Mouse (Mus musculus) kidney, embryonic 15.5 days (tissue): ENCODE data around the gene Cd209a. TPM values are rescaled to one million over a fixed set of nuclear protein-coding genes. Genes with fewer than 3 reads are reported as not detected.

Experiments
- ATAC-seq: fragments of 200-750 bp; cut with Nextera tagmentation; replicated peaks from 2 replicates; pipeline ENCODE4 v1.8.0; 2017; ENCODE audit warnings: moderate TSS enrichment; ENCODE audit not compliant: low FRiP score
- H3K27ac ChIP-seq: fragments of 300-500 bp; sonication (generic); 2 replicates; pipeline ENCODE4 v1.5.1; 2015; ENCODE audit warnings: mild to moderate bottlenecking, inconsistent platforms
- H3K27me3 ChIP-seq: fragments of 300-500 bp; sonication (generic); 2 replicates; pipeline ENCODE4 v1.6.1; 2015; ENCODE audit warnings: inconsistent platforms
- H3K36me3 ChIP-seq: fragments of 300-500 bp; sonication (generic); 2 replicates; pipeline ENCODE4 v1.6.1; 2015; ENCODE audit warnings: inconsistent platforms
- H3K4me1 ChIP-seq: fragments of 300-500 bp; sonication (generic); 2 replicates; pipeline ENCODE4 v1.6.1; 2015; ENCODE audit warnings: inconsistent platforms
- H3K4me2 ChIP-seq: fragments of 300-500 bp; sonication (generic); 2 replicates; pipeline ENCODE4 v1.6.1; 2015; ENCODE audit warnings: moderate library complexity, mild to moderate bottlenecking, inconsistent platforms
- H3K4me3 ChIP-seq: fragments of 300-500 bp; sonication (generic); replicated peaks from 2 replicates; pipeline ENCODE4 v1.5.1; 2015; ENCODE audit warnings: mild to moderate bottlenecking, inconsistent platforms
- H3K9ac ChIP-seq: fragments of 300-500 bp; sonication (generic); 2 replicates; pipeline ENCODE4 v1.6.1; 2015; ENCODE audit warnings: mild to moderate bottlenecking, inconsistent platforms
- H3K9me3 ChIP-seq: fragments of 300-500 bp; sonication (generic); replicated peaks from 2 replicates; pipeline ENCODE4 v1.6.1; 2016; ENCODE audit warnings: inconsistent platforms
- WGBS: fragments of 180-500 bp; shearing (Covaris S2); methylation state at CpG from one replicate; pipeline ENCODE4 v1.1.7; 2015; ENCODE audit warnings: mixed read lengths; 5-methylcytosine and 5-hydroxymethylcytosine counted together
- microRNA-seq: library from miRNA; unstranded; fragments of <30 nt; microRNA quantifications from one replicate; pipeline ENCODE4, GENCODE M21; 2016
- polyA plus RNA-seq: library from polyadenylated mRNA; unstranded; fragments of >200 nt; fragmentation: Nextera tagmentation; extraction: Ambion mirVana; gene quantifications from 2 replicates; pipeline ENCODE4 v1.2.1, GENCODE M21; 2015

The Cd209a gene
- polyA plus RNA-seq, 1 experiment from 2014 or later, result not detected

DNA sequence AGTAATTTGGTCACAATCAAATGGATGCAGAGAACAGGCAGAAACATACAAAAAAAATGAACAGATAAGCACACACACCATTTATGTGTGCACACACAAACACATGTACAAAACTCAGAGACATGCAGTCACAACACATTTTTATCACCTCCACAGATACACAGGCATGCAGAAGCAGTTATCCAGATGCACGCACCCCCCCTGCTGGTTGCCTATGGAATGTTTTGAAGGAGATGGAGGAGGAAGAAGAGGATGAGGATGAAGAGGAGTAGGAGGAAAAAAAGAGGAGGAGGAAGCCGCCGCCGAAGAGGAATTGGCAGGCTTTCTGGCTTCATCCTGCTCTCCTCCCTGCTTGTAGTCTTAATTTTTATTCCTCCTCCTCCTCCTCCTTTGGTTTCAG is 43.1 kb downstream of the Cd209a start:
- H3K9ac ChIP-seq, result no peak overlapping the region
- H3K4me2 ChIP-seq, result no peak overlapping the region
- H3K27ac ChIP-seq, result no peak overlapping the region
- no peaks in the 10 kb centered on the region for H3K4me1 ChIP-seq
- ATAC-seq, result no peak
- no peak overlapping the region for H3K4me3 ChIP-seq
- H3K36me3 ChIP-seq, result no peaks in the 10 kb centered on the region
- no peaks in the 10 kb centered on the region for H3K27me3 ChIP-seq
- H3K9me3 ChIP-seq, result no peaks in the 10 kb centered on the region
- WGBS, result 45% methylated on average over 4 of the region's 4 CpGs

DNA sequence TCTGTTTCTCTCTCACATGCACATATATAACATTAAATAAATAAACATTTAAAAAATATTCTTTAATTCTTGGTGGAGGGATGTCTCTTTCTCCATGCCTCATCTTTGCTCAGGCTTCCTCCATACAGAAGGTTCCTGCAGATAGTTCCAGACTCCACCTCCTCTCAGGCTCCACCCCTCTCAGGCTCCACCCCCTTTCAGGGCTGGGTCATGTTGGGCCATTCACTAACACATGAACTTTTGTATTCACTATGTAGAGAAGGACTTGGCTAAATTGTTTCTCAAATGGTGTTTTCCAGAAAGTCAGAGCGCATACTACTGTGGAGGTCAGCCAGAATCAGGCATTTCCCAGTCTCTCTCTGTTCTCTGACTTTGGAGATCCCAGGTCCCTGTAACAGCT is 47.3 kb downstream of the Cd209a start:
- ATAC-seq, result no peak
- no peak overlapping the region for H3K27ac ChIP-seq
- WGBS, result 93% methylated on average over 1 of the region's 1 CpGs

DNA sequence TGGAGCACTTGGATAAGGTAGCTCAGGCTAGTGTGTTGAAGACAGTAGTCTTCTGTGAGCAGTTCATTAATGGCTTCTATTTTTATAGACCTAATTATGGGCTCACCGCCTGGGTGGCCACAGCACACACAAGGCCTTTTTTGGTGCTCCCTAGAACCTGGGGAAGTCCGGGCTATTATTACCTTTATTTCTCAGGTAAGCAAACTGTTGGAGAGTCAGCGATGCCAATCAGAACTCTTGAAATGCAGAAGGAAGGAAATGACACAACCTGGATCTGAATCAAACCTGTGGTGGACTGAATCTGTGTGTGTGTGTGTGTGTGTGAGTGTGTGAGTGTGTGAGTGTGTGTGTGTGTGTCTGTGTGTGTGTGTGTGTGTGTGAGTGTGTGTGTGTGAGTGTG is 54.7 kb downstream of the Cd209a start, which contains the start of gene Fcer2a:
TSS of gene Fcer2a (minus strand) at position 55 of the 400 bp plus-strand sequence.
- H3K9me3 ChIP-seq, result no peaks in the 10 kb centered on the region
- no peaks in the 10 kb centered on the region for H3K36me3 ChIP-seq
- no peak for ATAC-seq
- H3K4me1 ChIP-seq, result no peaks in the 10 kb centered on the region
- no peak within 1 kb of the TSS for H3K9ac ChIP-seq
- H3K27ac ChIP-seq, result no peak within 1 kb of the TSS
- no peak within 1 kb of the TSS for H3K4me3 ChIP-seq
- 75% methylated on average over 3 of the region's 3 CpGs for WGBS
- no peak within 1 kb of the TSS for H3K4me2 ChIP-seq
- no peaks in the 10 kb centered on the region for H3K27me3 ChIP-seq

More for the DNA sequence above, 47.3 kb downstream of the Cd209a start:
- Histone ChIP-seq H3K36me3 (no peaks in the 10 kb centered on the region), H3K27me3 (no peaks in the 10 kb centered on the region), H3K9me3 (no peaks in the 10 kb centered on the region), H3K4me1 (no peaks in the 10 kb centered on the region), H3K4me3 (no peak overlapping the region), H3K4me2 (no peak overlapping the region), H3K9ac (no peak overlapping the region)

Small RNA genes within 50 kb of the gene (microRNA-seq; reads per million reads assigned to microRNA genes)
- not detected for gene Gm24934

Other genes with a start within 250 kb of the Cd209a start
- gene Mcoln1, start 248.5 kb downstream of the Cd209a start, polyA plus RNA-seq, result 56.0 and 57.1 TPM in 2 replicates
- 29.4 and 38.3 TPM in 2 replicates for gene Pnpla6, start 233.6 kb downstream of the Cd209a start, polyA plus RNA-seq
- gene C330021F23Rik, start 181.0 kb downstream of the Cd209a start, polyA plus RNA-seq, result 7.5 and 8.3 TPM in 2 replicates
- 14.1 and 15.8 TPM in 2 replicates for gene Camsap3, start 161.7 kb downstream of the Cd209a start, polyA plus RNA-seq
- gene Xab2, start 127.7 kb downstream of the Cd209a start, polyA plus RNA-seq, result 60.4 and 65.0 TPM in 2 replicates
- 108 and 116 TPM in 2 replicates for gene Pet100, start 127.4 kb downstream of the Cd209a start, polyA plus RNA-seq
- gene Pcp2, start 123.4 kb downstream of the Cd209a start, polyA plus RNA-seq, result 0.34 and 0.48 TPM in 2 replicates
- 78.5 and 85.3 TPM in 2 replicates for gene Stxbp2, start 118.0 kb downstream of the Cd209a start, polyA plus RNA-seq
- 0.66 TPM in 1 of 2 replicates, not detected in the other for gene Retn, start 93.2 kb downstream of the Cd209a start, polyA plus RNA-seq
- gene Mcemp1, start 83.2 kb downstream of the Cd209a start, polyA plus RNA-seq, result 0.32 and 0.57 TPM in 2 replicates
- 12.4 and 12.6 TPM in 2 replicates for gene Fcor, start 76.6 kb downstream of the Cd209a start, polyA plus RNA-seq
- gene Trappc5, start 72.7 kb downstream of the Cd209a start, polyA plus RNA-seq, result 38.3 and 39.5 TPM in 2 replicates
- 0.12 and 0.33 TPM in 2 replicates for gene Fcer2a, start 54.8 kb downstream of the Cd209a start, polyA plus RNA-seq
- gene Clec4g, start 28.3 kb downstream of the Cd209a start, polyA plus RNA-seq, result 0.21 and 0.44 TPM in 2 replicates
- not detected in 2 replicates for gene Cd209e, start 105.3 kb upstream of the Cd209a start, polyA plus RNA-seq
- gene Cd209d, start 129.6 kb upstream of the Cd209a start, polyA plus RNA-seq, result not detected in 2 replicates
- gene Cd209b, start 177.9 kb upstream of the Cd209a start, polyA plus RNA-seq, result not detected in 2 replicates
- 0.21 and 0.45 TPM in 2 replicates for gene Cd209c, start 205.8 kb upstream of the Cd209a start, polyA plus RNA-seq